Mouse (Mus musculus) hindbrain, embryonic 15.5 days (tissue): ENCODE data around the gene Mrpl53. TPM values are rescaled to one million over a fixed set of nuclear protein-coding genes. Genes with fewer than 3 reads are reported as not detected.
A peak's percentile ranks its signal among the peaks of the same experiment; 100 is the strongest.

Source experiments
- ATAC-seq: fragments of 200-750 bp; cut with Nextera tagmentation; 2 replicates; pipeline ENCODE4 v1.8.0; 2017; ENCODE audit warnings: low read depth, moderate number of reproducible peaks, moderate TSS enrichment; ENCODE audit not compliant: low FRiP score
- H3K27ac ChIP-seq: fragments of 300-500 bp; sonication (generic); replicated peaks from 2 replicates; pipeline ENCODE4 v1.5.1; 2015; ENCODE audit warnings: mild to moderate bottlenecking, inconsistent platforms
- H3K27me3 ChIP-seq: fragments of 300-500 bp; sonication (generic); 2 replicates; pipeline ENCODE4 v1.6.1; 2015; ENCODE audit warnings: control low read depth, inconsistent platforms
- H3K36me3 ChIP-seq: fragments of 300-500 bp; sonication (generic); 2 replicates; pipeline ENCODE4 v1.6.1; 2015; ENCODE audit warnings: control low read depth, inconsistent platforms
- H3K4me1 ChIP-seq: fragments of 300-500 bp; sonication (generic); replicated peaks from 2 replicates; pipeline ENCODE4 v1.6.1; 2015; ENCODE audit warnings: control low read depth, inconsistent platforms
- H3K4me2 ChIP-seq: fragments of 300-500 bp; sonication (generic); 2 replicates; pipeline ENCODE4 v1.6.1; 2015; ENCODE audit warnings: moderate library complexity, mild to moderate bottlenecking, inconsistent platforms
- H3K4me3 ChIP-seq: fragments of 300-500 bp; sonication (generic); 2 replicates; pipeline ENCODE4 v1.5.1; 2015; ENCODE audit warnings: mild to moderate bottlenecking, inconsistent platforms
- H3K9ac ChIP-seq: fragments of 300-500 bp; sonication (generic); 2 replicates; pipeline ENCODE4 v1.6.1; 2015; ENCODE audit warnings: inconsistent platforms
- H3K9me3 ChIP-seq: fragments of 300-500 bp; sonication (generic); 2 replicates; pipeline ENCODE4 v1.6.1; 2016; ENCODE audit warnings: control low read depth, inconsistent platforms
- WGBS: fragments of 180-500 bp; shearing (Covaris S2); methylation state at CpG from one replicate; pipeline ENCODE4 v1.1.7; 2015; 5-methylcytosine and 5-hydroxymethylcytosine counted together
- polyA plus RNA-seq: library from polyadenylated mRNA; unstranded; fragments of >200 nt; fragmentation: Nextera tagmentation; extraction: Ambion mirVana; gene quantifications from 2 replicates; pipeline ENCODE4 v1.2.1, GENCODE M21; 2015

Gene Mrpl53
- 113 and 124 TPM in 2 replicates for polyA plus RNA-seq

DNA sequence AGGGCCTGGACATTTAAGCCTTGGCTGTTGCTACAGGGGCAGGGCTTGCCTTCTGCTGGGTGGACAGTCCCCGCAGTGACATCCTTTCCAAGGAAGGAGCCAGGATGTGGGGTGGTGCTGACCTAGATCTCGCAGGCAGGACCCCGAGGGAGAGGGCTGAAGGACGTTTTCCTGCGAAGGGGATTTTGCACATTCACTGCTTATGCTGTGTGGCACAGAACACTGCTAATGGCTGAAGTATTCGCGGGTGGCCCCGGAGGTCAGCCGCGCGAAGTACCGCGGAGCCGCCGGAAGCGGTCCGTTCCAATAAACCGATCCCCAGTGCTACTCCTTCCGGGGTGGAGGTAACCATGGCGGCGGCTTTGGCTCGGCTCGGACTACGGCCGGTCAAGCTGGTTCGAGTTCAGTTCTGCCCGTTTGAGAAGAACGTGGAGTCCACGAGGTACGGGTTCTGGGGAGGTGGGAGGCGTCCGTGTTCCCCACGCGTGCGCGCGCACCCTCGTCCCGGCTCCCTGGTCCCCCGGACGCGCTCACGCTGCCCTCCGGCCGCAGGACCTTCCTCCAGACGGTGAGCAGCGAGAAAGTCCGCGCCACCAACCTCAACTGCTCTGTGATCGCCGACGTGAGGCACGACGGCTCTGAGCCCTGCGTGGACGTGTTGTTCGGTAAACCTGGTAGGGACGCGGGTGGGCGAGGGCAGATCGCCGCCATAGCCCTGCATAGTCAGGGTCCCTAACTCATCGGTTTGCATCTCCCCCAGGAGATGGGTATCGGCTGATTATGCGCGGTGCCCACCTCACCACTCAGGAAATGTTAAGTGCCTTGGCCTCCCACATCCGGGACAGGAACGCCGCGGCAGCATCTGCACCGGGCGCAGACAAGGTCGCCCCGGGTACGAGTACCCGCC, at the start of gene Mrpl53:
Gene Mrpl53, plus strand, starts transcription at position 279 of the 907 bp plus-strand sequence.
- H3K36me3 ChIP-seq, result peaks cover 2% of the 10 kb centered on the region; the same call in 1 of the 2 replicates
- peak; percentile 92 for ATAC-seq
- H3K27me3 ChIP-seq, result no peaks in the 10 kb centered on the region
- no peaks in the 10 kb centered on the region for H3K9me3 ChIP-seq
- H3K4me3 ChIP-seq, result peak within 1 kb of the TSS; percentile 81
- H3K4me1 ChIP-seq, result peaks cover 27% of the 10 kb centered on the region
- H3K9ac ChIP-seq, result peak within 1 kb of the TSS; percentile 83
- WGBS, result under 1% methylated on average over 76 of the region's 76 CpGs
- peak within 1 kb of the TSS; percentile 94 for H3K4me2 ChIP-seq
- peak within 1 kb of the TSS; percentile 86 for H3K27ac ChIP-seq

DNA sequence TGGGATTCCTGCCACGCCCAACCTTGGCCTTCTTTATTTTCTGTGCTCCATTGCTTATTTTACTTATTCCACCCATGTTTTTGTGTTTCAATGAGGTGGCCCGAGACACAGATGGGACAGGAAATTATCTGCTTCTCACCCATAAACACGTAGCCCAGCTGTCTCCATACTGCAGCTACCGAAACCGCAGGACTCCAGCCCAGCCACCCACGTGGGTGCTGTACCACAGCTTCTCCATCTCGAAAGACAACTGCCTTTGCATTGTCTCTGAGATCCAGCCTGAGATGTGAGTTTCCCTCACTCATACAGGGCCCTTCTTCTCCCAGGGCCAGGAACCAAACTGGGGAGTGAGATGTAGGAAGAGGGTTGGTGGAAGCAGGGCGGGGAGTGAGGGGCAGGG, 42.8 kb upstream of the Mrpl53 start:
- Histone ChIP-seq H3K9me3 (no peaks in the 10 kb centered on the region), H3K4me3 (no peak overlapping the region), H3K4me1 (peaks cover 16% of the 10 kb centered on the region), H3K4me2 (no peak overlapping the region), H3K9ac (no peak overlapping the region), H3K27ac (no peak overlapping the region), H3K27me3 (peaks cover 91% of the 10 kb centered on the region), H3K36me3 (no peaks in the 10 kb centered on the region)
- no peak for ATAC-seq
- WGBS, result 41% methylated on average over 8 of the region's 8 CpGs

- peaks cover 16% of the 10 kb centered on the region for H3K4me1 ChIP-seq
- H3K9ac ChIP-seq, result no peak overlapping the region
- peaks cover 92% of the 10 kb centered on the region for H3K27me3 ChIP-seq
- no peaks in the 10 kb centered on the region for H3K36me3 ChIP-seq
- WGBS, result 41% methylated on average over 6 of the region's 6 CpGs
- ATAC-seq, result no peak
- no peaks in the 10 kb centered on the region for H3K9me3 ChIP-seq
- no peak overlapping the region for H3K4me3 ChIP-seq
- H3K4me2 ChIP-seq, result no peak overlapping the region
- no peak overlapping the region for H3K27ac ChIP-seq
These were observed 42.4 kb upstream of the Mrpl53 start for GRCm38 (mm10) chr6:83066441-83066840.

GRCm38 (mm10) chr6:83068221-83068620, 40.6 kb upstream of the Mrpl53 start:
- no peaks in the 10 kb centered on the region for H3K36me3 ChIP-seq
- no peak overlapping the region for H3K9ac ChIP-seq
- H3K9me3 ChIP-seq, result no peaks in the 10 kb centered on the region
- H3K4me1 ChIP-seq, result peaks cover 16% of the 10 kb centered on the region
- no peak for ATAC-seq
- H3K27ac ChIP-seq, result no peak overlapping the region
- 4% methylated on average over 8 of the region's 8 CpGs for WGBS
- peak overlapping the region; percentile 35; the same call in 1 of the 2 replicates for H3K4me2 ChIP-seq
- 0 out of 2 replicates have a peak overlapping the region, but pooled peaks have one; percentile 10 for H3K4me3 ChIP-seq
- peaks cover 91% of the 10 kb centered on the region for H3K27me3 ChIP-seq

- H3K27me3 ChIP-seq, result peaks cover 90% of the 10 kb centered on the region
- peak overlapping the region; percentile 10 for H3K4me3 ChIP-seq
- under 1% methylated on average over 60 of the region's 81 CpGs for WGBS
- no peaks in the 10 kb centered on the region for H3K36me3 ChIP-seq
- H3K27ac ChIP-seq, result no peak overlapping the region
- no peaks in the 10 kb centered on the region for H3K9me3 ChIP-seq
- H3K4me2 ChIP-seq, result peak overlapping the region; percentile 35
- no peak overlapping the region for H3K9ac ChIP-seq
- no peak for ATAC-seq
- peaks cover 16% of the 10 kb centered on the region for H3K4me1 ChIP-seq
These were observed 39.9 kb upstream of the Mrpl53 start for GRCm38 (mm10) chr6:83068706-83069487.

DNA sequence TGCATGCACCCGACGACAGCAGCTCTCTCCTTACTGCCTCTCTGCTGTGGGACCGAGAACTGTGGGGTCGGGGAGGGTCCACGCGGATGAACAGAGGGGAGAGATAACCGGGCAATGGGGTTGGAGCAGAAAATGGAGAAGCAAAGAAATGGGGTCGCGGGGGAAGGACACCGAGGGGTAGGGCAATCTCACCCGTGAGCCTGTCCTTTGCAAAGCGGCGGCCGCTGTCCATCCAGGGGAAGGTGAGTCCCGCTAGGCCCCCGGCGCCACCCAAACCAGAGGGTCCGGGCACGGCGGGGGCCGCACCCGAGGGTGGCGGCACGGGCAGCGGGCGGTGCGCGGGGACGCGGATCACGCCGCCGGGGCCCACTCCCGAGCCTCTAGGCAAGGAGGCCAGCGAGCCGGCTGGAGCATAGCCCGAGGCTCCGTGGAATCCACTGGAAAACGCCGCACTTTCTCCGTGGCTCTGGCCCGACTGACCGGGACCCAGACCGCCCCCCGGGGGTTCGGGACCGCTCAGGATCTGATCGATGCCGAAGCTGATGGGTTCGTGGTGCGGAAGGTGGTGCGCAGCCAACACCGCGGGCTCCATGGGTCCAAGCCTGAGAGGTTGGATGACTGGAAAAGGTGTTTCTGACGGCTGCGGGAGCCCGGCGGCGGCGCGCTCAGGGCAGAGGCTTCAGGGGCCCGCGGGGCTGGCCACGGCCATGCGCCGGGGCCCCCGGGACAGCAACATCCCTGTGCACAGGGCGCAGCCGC, 39.2 kb upstream of the Mrpl53 start:
- peaks cover 16% of the 10 kb centered on the region for H3K4me1 ChIP-seq
- H3K36me3 ChIP-seq, result no peaks in the 10 kb centered on the region
- no peak overlapping the region for H3K4me2 ChIP-seq
- no peaks in the 10 kb centered on the region for H3K9me3 ChIP-seq
- H3K27me3 ChIP-seq, result peaks cover 90% of the 10 kb centered on the region
- under 1% methylated on average over 66 of the region's 69 CpGs for WGBS
- H3K9ac ChIP-seq, result no peak overlapping the region
- no peak for ATAC-seq
- H3K27ac ChIP-seq, result no peak overlapping the region
- no peak overlapping the region for H3K4me3 ChIP-seq

- Histone ChIP-seq H3K36me3 (no peaks in the 10 kb centered on the region), H3K27ac (no peak within 1 kb of the TSS), H3K4me3 (peak within 1 kb of the TSS; percentile 10), H3K9me3 (no peaks in the 10 kb centered on the region), H3K9ac (no peak within 1 kb of the TSS), H3K4me2 (peak within 1 kb of the TSS; percentile 35; the same call in 1 of the 2 replicates), H3K4me1 (peaks cover 16% of the 10 kb centered on the region), H3K27me3 (peaks cover 90% of the 10 kb centered on the region)
- no peak for ATAC-seq
- WGBS, result 0% methylated on average over 10 of the region's 10 CpGs
These were observed 38.8 kb upstream of the Mrpl53 start, which contains the start of gene Tlx2 for GRCm38 (mm10) chr6:83070247-83070310. Tlx2 (minus strand) TSS chr6:83070293.

GRCm38 (mm10) chr6:83070311-83071219, 38.3 kb upstream of the Mrpl53 start:
- peaks cover 90% of the 10 kb centered on the region for H3K27me3 ChIP-seq
- WGBS, result under 1% methylated on average over 56 of the region's 58 CpGs
- ATAC-seq, result no peak
- no peaks in the 10 kb centered on the region for H3K36me3 ChIP-seq
- no peak overlapping the region for H3K4me2 ChIP-seq
- no peak overlapping the region for H3K9ac ChIP-seq
- no peaks in the 10 kb centered on the region for H3K9me3 ChIP-seq
- peaks cover 16% of the 10 kb centered on the region for H3K4me1 ChIP-seq
- H3K27ac ChIP-seq, result no peak overlapping the region
- no peak overlapping the region; the same call in 1 of the 2 replicates for H3K4me3 ChIP-seq

DNA sequence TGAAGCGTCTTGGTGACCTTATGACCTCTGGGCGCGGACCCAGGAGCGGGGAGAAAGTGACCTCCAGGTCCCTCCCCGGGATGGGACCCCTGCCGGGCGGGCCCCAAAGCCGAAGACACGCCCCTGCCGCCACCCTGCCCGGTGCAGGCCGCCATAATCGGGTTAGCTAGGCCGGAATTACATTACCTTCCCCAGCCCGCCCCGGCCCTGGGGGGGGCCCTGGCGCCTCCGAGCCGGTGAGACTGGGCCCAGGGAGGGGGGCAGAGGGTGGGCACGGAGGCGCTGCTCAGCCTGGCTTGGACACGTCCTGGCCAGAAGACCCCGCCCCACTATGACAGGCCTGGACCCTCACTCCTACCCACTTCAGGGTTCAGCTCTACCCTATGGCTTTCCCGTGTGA, 37.6 kb upstream of the Mrpl53 start:
- WGBS, result 0% methylated on average over 24 of the region's 24 CpGs
- Histone ChIP-seq H3K9me3 (no peaks in the 10 kb centered on the region), H3K4me2 (no peak overlapping the region), H3K27me3 (peaks cover 90% of the 10 kb centered on the region), H3K4me3 (no peak overlapping the region), H3K27ac (no peak overlapping the region), H3K9ac (no peak overlapping the region), H3K36me3 (no peaks in the 10 kb centered on the region), H3K4me1 (peaks cover 16% of the 10 kb centered on the region)
- no peak for ATAC-seq

DNA sequence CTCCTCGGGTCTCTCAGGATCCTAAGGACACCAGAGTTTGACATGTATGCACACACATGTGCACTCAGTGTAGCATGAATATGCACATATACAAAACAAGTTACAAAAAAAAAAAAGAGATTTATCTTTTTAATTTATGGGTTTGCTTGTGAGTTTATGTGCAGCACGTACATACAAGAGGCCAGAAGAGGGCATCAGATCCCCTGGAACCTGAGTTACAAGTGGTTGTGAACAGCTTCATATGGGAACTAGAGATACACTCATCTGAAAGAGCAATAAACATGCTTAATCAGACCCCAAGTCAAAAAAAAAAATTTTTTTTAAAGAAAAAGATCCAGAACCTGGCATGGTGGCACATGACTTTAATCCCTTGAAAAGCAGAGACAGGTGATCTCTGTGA, 33.9 kb upstream of the Mrpl53 start:
- Histone ChIP-seq H3K27me3 (peaks cover 64% of the 10 kb centered on the region), H3K9me3 (no peaks in the 10 kb centered on the region), H3K4me3 (no peak overlapping the region), H3K9ac (no peak overlapping the region), H3K4me1 (peaks cover 26% of the 10 kb centered on the region), H3K27ac (no peak overlapping the region), H3K4me2 (no peak overlapping the region), H3K36me3 (0 out of 2 replicates have a peak, but pooled peaks cover 1% of the 10 kb centered on the region)
- WGBS, result 13% methylated on average over 2 of the region's 2 CpGs
- no peak for ATAC-seq
